Mouse (Mus musculus) stomach, postnatal 0 days (tissue): ENCODE measurements around the gene Pam16.
A peak's percentile ranks its signal among the peaks of the same experiment; 100 is the strongest.

ENCODE experiments used
- CTCF ChIP-seq: IDR thresholded peaks from 2 replicates; pipeline ENCODE4 v1.5.1; 2016; ENCODE audit warnings: antibody characterized with exemption, low read depth, mild to moderate bottlenecking, moderate library complexity
- EP300 ChIP-seq: optimal IDR thresholded peaks from 2 replicates; pipeline ENCODE3; 2016; ENCODE audit warnings: antibody characterized with exemption

GRCm38 (mm10) chr16:4642190-4642589 lies 17.4 kb upstream of the Pam16 start:
- TF ChIP-seq CTCF (peak; percentile 31; the same call in 1 of the 2 replicates), EP300 (no peak)
